Mouse (Mus musculus) regulatory T cell (primary cell): ENCODE results near the gene Olfr1419.
"Not testable (repeated sequence)": the region's sequence is repeated elsewhere in the genome, so short reads cannot be mapped to it uniquely, and the experiment has no call there.

Experiments
- in situ Hi-C: fragments of 300-600 bp; cut with MboI, MseI; formaldehyde crosslinking; loops from one replicate; pipeline ENCODE4 v1.15.1; 2025; ENCODE audit warnings: high pct_unique_total_duplicates

The Olfr1419 gene

GRCm38 (mm10) chr19:11875006-11875405 lies at the start of gene Olfr1419:
TSS of gene Olfr1419 (minus strand) at chr19:11875106.
- in situ Hi-C loops = no loop called here

- in situ Hi-C loops = loop anchor here (5.0 kb wide), 1 partner anchor 55 kb away; no protein-coding TSS in a partner anchor
Measured at GRCm38 (mm10) chr19:11922515-11922914, 47.6 kb upstream of the Olfr1419 start.

GRCm38 (mm10) chr19:11922068-11922467 lies 47.2 kb upstream of the Olfr1419 start:
- in situ Hi-C loops = loop anchor here (5.0 kb wide), 1 partner anchor 55 kb away; no protein-coding TSS in a partner anchor

DNA sequence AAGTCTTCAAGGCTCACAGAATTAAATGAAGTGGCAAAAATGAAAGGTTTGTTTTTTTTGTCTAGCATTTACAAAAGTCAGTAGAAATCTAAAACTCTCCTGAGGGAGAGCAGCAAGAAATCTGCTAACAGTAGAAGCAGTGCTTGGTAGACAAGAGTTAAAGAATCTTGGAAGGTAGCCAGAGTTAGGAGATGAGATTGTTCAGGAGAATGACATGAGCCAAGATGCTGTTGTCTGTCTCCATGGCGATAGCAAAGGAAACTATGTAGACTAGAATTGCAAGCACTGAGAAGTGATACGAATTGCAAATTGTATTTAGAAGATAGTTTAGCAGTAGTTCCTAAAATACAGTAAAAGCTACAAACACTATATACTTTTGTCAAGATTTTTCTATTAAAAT lies 40.9 kb upstream of the Olfr1419 start:
- in situ Hi-C loops = no loop called here

GRCm38 (mm10) chr19:11912533-11913121 lies 37.7 kb upstream of the Olfr1419 start:
- in situ Hi-C loops = no loop called here

GRCm38 (mm10) chr19:11912037-11912532 lies 37.2 kb upstream of the Olfr1419 start, which contains the start of gene Patl1:
TSS of gene Patl1 (plus strand) at chr19:11912399.
- in situ Hi-C loops = no loop called here

DNA sequence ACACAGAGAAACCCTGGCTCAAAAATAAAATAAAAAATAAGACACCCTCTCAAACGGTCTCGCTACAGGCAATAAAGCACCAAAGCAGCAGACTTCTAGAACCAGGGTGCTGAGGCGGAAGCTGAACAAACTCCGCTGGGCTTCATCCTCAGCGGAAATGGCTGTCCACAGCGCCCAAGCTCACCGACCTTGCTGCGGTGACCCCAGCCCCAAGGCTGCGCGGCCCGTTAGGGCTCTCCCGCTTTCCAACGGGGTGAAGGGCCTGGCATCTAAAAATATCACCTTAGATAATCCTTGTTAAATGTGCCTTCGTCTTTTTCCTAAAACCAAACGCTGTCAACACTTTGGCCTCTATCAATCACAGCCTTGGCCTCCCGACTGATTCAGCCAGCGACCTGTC lies 36.7 kb upstream of the Olfr1419 start:
- in situ Hi-C loops = no loop called here

DNA sequence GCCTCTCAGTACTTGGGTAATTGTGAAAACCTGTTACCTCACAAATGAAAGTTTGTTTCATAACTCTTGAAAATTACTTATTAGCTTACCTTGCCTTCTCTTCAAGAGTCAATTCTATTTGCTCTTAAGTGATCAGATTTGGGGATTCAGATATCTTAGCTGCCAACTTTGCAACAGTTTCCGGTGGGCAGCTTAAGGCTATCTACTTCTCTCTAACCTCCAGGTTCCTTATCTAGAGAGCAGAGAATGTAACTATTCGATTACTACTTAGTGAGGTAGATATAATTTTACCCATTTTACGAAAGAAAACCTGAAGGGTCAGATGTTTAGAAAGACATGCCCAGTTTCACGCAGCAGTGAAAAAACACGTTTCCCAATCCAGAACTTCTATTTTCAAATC lies 36.1 kb upstream of the Olfr1419 start:
- in situ Hi-C loops = no loop called here

- in situ Hi-C loops = no loop called here
Measured at GRCm38 (mm10) chr19:11886265-11886664, 11.4 kb upstream of the Olfr1419 start, which contains the start of gene Olfr1420. TSS of gene Olfr1420 (plus strand) at chr19:11886565.

DNA sequence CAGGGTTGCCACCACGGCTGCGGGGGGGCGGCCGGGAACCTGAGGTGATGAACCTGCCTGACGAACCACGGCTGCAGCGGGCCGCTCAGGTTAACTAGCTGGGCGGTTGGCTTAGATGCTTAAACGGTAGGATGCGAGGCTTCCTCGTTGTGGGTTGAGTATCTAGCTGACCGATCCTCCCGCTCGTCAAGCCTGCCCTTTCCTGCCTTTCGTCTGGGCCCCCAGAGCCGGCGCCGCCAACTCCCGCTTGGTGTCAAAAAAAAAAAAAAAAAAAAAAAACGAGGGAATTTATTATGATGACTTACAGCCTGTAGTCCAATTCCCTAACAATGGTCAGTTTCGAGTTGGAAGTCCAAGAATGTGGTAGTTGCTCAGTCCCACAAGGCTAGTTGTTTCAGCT lies 3.5 kb upstream of the Olfr1419 start:
- in situ Hi-C loops = not testable (repeated sequence)

DNA sequence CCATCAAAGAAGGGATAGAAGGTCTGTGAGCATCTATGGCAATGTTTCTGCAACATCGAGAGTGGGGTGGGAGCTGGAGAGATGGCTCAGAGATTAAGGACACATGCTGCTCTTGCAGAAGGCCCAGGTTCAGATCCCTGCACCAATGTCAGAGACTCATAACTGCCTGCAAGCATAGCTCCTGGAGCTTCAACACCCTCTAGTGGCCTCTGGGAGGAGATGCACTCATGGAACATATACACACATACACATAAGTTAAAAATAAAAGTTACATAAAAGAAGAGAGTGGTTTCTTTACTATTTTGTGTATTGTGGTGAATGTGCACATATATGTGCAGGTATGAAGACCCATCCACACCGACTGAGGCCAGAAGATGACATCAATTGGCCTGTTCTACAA lies 7.1 kb downstream of the Olfr1419 start:
- in situ Hi-C loops = no loop called here

GRCm38 (mm10) chr19:11860966-11861365 lies 13.9 kb downstream of the Olfr1419 start, which contains the start of gene Olfr1418:
TSS of gene Olfr1418 (minus strand) at chr19:11861066.
- in situ Hi-C loops = no loop called here

GRCm38 (mm10) chr19:11856506-11856905 lies 18.4 kb downstream of the Olfr1419 start:
- in situ Hi-C loops = no loop called here

GRCm38 (mm10) chr19:11854821-11855220 lies 20.1 kb downstream of the Olfr1419 start:
- in situ Hi-C loops = no loop called here

DNA sequence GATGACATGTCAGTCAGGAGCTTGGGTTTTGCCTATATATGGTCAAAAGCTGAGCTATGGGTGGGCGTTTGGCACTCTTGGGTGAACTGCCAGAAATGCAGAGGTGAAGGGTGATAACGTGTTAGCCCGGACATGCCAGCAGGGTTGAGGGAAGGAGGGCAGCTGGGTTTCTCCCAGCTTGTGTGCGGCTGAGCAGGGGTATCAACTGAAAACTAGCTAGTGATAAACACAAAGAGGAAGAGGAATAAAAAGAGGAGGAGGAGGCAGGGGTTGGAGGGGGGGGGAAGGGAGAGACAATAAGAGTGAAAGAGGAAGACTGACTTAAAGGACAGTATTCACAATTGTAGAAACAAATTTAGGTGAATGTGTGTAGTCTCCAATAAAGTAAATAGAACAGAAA lies 22.3 kb downstream of the Olfr1419 start:
- in situ Hi-C loops = no loop called here

- in situ Hi-C loops = loop anchor here (25.0 kb wide), 1 partner anchor 466 kb away; no protein-coding TSS in a partner anchor
Measured at GRCm38 (mm10) chr19:11846333-11846732, 28.6 kb downstream of the Olfr1419 start.

DNA sequence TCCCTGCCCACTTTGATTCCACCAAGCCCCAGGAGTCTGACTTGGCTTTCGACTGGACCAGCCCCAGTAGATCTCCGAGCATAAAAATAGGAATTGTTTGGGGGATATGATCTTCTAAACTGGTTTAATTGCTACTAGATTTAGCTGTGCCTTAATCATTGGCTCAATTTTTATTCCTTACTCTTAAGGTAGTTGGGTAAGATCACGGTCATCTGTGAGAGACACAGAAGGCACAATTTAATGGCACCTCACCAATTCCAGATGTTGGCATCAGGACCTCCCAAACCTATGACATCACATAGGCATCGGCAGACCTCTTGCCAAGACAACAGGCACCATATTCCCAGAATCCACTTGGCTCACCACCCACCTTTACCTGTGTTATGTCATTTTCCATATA lies 35.8 kb downstream of the Olfr1419 start, which contains the start of gene Olfr1417:
Gene Olfr1417 (minus strand): TSS at position 101 of the 400 bp plus-strand sequence.
- in situ Hi-C loops = loop anchor here (10.0 to 25.0 kb wide), 2 partner anchors 473 to 1184 kb away; no protein-coding TSS in a partner anchor

- in situ Hi-C loops = no loop called here
Measured at GRCm38 (mm10) chr19:11823346-11824065, 51.4 kb downstream of the Olfr1419 start.

DNA sequence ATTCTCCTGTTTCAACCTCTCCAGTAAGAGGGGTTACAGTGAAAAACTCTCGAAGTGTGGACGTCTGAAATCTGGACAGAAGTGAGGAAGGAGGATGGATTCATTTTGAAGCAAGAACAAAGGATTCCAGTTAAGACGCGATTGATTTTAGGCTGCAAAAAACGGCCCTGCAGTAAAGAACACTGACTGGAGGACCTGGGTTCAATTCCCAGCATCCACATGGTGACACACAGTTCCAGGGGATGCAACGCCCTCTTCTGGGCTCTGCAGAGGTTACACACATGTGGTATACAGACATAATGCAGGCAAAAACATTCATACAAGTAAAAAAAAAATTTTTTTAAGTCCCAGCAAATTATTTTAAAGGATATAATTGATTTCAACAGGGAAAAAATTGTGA lies 54.7 kb downstream of the Olfr1419 start:
- in situ Hi-C loops = no loop called here

GRCm38 (mm10) chr19:11819800-11820199 lies 55.1 kb downstream of the Olfr1419 start:
- in situ Hi-C loops = no loop called here

- in situ Hi-C loops = no loop called here
Measured at GRCm38 (mm10) chr19:11819143-11819700, 55.7 kb downstream of the Olfr1419 start, which contains the start of gene Stx3. TSS of gene Stx3 (minus strand) at chr19:11819403.
